Mouse (Mus musculus) thymus, postnatal 14 days (tissue): Measurements from ENCODE around the gene Ctnnbl1.

Experiments
- DNase-seq: peaks from one replicate; pipeline ENCODE4 v3.0.0; 2021

Gene Ctnnbl1

DNA sequence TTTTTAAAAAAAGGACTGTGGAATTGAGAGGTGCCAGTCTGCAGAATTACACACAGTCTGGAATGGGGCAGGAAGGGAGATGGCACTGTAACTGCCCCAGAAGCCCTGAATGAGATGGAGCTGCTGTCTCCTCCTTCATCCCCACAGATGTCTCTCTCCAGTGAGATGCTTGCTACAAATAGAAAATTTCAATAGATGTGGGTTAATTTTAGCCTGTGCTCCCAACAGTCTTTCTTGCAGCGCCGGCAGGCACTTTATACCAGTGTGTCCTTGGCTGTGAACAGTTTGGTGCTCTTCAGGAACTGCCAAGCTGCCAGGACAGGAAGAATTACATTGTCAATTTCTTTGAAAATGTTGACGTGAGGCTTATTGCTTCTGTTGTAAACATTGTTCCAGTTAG, 86.3 kb downstream of the Ctnnbl1 start:
- no peak for DNase-seq

GRCm38 (mm10) chr2:157824249-157824648, 87.0 kb downstream of the Ctnnbl1 start:
- DNase-seq, result no peak

DNA sequence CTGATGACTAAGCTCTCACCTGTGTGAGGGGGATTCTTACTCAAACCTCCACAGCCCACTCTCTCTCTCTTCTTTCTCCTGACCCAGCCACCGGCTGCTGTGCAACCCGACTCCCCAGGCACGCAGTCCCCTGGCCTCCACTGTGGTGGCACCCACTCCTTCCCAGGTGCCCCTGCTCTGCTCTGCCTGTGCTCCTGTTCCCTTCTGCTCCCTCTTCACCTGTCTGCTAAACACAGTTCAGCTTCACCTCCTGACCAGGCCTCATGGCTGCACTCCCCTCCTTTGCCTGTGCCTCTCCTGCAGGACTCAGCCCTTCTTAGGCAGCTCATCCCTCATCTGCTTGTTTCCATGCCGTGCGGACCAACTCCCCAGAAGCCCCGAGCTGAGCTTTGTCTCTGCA, 92.9 kb downstream of the Ctnnbl1 start:
- no peak for DNase-seq

- no peak for DNase-seq
Measured at GRCm38 (mm10) chr2:157830620-157831354, 93.6 kb downstream of the Ctnnbl1 start.

GRCm38 (mm10) chr2:157837050-157837449, 99.8 kb downstream of the Ctnnbl1 start:
- DNase-seq, result no peak

GRCm38 (mm10) chr2:157838206-157838923, 101.2 kb downstream of the Ctnnbl1 start:
- no peak for DNase-seq

GRCm38 (mm10) chr2:157840641-157841078, 103.5 kb downstream of the Ctnnbl1 start:
- no peak for DNase-seq

- DNase-seq, result no peak
Measured at GRCm38 (mm10) chr2:157841121-157841520, 103.9 kb downstream of the Ctnnbl1 start.

- DNase-seq, result no peak
Measured at GRCm38 (mm10) chr2:157844746-157845145, 107.5 kb downstream of the Ctnnbl1 start.

DNA sequence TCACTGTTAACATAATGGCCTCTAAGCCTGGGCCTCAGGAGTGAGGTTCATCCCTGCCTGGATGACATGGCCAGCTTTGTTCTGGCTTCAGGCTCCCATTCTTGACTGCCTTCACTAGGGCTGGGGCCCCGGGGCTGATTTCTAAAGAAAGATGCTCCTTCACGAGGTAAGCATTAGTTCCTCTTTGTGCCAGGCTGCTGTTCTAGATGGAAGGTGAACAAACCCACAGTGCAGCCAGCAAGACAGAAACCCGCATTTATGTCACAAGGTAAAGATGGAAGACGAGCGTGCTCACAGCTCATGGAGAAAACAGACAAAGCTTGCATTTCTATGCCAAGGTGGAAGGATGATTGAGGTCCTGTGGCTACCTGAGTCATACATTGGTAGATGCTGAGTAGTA, 108.6 kb downstream of the Ctnnbl1 start:
- DNase-seq, result no peak

DNA sequence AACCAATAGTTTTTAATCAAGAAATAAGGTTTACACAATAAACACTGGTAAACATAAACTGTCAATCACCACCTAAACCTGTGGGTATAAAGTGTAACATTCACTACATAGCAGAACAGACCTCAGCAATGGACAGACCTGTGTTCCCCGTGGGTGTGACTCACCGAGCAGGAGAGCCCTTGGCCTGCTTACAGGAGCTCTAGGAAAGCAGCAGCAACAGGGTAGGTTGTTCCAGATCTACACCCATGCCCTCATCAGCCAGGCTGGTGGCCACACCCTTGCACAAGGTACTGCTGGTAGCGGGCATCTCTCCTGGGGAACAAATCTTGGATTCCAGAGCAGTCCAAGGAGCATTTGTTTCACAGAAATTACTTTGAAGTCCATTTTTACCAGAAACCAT, 115.9 kb downstream of the Ctnnbl1 start:
- no peak for DNase-seq

DNA sequence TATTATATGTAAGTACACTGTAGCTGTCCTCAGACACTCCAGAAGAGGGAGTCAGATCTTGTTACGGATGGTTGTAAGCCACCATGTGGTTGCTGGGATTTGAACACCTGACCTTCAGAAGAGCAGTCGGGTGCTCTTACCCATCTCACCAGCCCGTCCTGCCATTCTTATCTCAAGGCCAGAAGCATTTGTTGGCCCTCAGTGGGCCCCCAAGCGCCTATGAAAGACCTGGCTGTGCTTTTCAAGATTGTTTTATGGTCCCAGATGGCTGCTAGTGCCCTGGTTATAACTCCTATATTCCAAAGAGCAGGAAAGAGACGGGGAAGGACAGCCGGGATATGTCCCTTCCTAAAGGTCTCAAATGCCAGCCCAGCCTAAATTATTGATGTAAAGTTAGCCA, 118.6 kb downstream of the Ctnnbl1 start:
- no peak for DNase-seq

- no peak for DNase-seq
Measured at GRCm38 (mm10) chr2:157857496-157857895, 120.3 kb downstream of the Ctnnbl1 start.

- DNase-seq, result no peak
Measured at GRCm38 (mm10) chr2:157858317-157858716, 121.1 kb downstream of the Ctnnbl1 start.

DNA sequence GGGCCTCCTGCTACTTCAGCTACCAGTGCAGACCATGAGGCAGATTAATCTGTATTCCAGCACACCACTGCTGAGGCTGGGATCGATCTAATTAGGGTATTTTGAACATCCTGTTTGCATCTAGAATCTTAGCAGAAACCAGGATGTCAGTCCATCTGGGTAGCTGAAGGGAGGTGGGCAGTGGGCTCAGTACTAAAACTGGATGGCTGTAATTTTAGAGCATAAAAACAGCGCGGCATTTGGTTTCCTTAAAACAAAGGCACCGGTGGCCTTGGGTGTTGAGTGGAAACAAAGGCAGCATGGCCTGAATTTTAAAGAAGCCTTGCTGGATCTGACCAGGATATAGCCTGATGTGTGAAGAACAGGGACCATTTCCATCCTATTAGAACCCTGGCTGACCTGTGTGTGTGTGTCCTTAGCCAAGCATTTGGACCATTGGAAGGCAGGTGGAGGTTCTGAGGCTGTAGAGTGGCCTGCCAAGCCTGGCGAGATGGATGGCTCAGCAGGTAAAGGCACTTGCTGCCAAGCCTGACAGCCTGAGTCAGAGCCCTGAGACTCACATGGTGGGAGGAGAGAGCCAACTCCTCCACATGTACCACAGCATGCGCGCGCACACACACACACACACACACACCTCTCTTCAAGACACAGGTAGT, 122.0 kb downstream of the Ctnnbl1 start:
- DNase-seq, result no peak

GRCm38 (mm10) chr2:157861273-157861944, 124.2 kb downstream of the Ctnnbl1 start:
- no peak for DNase-seq

DNA sequence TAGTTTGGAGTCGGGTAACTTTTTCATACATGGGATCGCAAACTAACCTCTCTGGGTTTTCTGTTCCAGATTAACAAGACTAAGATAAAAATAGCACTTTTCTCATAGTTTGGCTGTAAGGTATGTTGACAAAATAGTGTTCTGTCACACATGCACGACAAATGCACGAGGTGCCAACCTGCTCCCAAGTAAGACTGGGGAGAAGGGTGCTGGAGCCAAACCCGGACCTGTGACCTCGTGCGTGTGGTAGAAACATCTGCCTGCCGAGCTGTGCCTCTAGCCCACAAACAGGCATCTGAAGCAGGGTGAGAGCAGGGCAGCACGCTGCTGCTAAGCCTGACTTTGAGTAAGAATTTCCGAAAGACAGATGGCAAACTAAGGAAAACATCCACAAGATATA, 125.1 kb downstream of the Ctnnbl1 start:
- DNase-seq, result no peak

DNA sequence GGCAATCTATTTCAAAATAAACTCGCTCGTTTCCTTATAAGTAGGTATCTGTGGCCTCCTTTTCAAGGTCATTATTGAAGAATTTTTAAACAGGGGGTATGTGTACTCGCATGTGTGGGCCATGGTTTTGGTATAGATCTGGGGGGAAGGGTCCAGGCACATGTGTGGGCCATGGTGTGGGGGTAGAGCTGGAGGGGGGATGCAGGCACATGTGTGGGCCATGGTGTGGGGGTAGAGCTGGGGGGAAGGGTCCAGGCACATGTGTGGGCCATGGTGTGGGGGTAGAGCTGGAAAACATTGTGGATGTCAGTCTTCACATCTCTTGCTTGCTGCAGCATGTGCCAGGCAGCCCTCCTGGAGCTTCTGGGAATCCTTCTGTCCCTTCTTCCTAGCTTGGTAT, 129.9 kb downstream of the Ctnnbl1 start:
- no peak for DNase-seq

- no peak for DNase-seq
Measured at GRCm38 (mm10) chr2:157870247-157870646, 133.0 kb downstream of the Ctnnbl1 start.

- no peak for DNase-seq
Measured at GRCm38 (mm10) chr2:157873223-157873622, 136.0 kb downstream of the Ctnnbl1 start.

DNA sequence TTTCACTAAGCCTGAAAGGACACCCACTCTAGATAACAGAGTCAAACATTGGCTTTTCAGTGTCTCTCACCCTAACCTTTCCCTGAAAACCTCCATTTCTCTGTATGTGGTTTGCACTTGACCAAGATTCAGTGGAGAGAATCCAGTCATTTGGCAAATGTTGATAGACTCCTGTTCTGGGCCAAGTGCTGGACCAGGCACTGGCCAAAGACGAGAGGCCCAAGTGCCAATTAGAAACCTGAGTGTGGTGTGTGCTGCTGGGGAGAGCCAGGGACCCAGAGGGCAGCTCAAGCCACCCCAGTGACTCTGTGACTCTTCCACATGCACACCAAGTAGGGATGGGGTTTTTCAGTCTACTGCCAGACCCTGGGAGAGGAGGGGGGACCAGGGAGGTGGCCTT, 136.5 kb downstream of the Ctnnbl1 start:
- DNase-seq, result no peak

DNA sequence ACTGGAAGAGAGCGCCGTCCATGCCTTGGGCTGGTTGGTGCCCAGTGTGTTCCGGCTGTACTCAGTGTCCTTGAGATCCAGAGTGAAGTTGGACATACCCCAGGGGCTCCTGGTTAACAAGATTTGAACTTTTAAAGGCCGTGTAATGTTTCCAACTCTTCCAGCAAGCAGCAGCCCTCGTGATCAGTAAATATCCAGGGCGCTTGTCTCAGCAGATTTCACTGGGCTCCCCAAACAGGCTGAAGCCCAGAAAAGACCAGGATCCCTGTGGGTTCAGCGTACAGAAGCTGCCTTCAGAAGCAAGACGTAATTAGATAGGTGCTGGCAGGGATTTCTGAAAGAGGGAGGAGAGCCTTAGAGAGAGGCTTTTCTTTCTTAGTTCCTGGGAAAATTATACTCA, 137.9 kb downstream of the Ctnnbl1 start:
- DNase-seq, result no peak

GRCm38 (mm10) chr2:157877394-157877793, 140.2 kb downstream of the Ctnnbl1 start:
- DNase-seq, result no peak
